Mouse (Mus musculus) stomach, postnatal 0 days (tissue): ENCODE measurements at regions not wholly inside any gene's neighbourhood (a gene's known extent, or its start where the extent isn't known, plus 50 kb on each side); places are given as distances from the start of the nearest gene placed in this dataset.

Experiments
- ATAC-seq: fragments of 200-750 bp; cut with Nextera tagmentation; 2 replicates; pipeline ENCODE4 v1.8.0; 2017; ENCODE audit not compliant: low FRiP score, low TSS enrichment
- DNase-seq: peaks from one replicate; pipeline ENCODE4 v3.0.0-alpha.2; 2016; ENCODE audit warnings: low spot score
- H3K27ac ChIP-seq: fragments of 300-500 bp; sonication (generic); replicated peaks from 2 replicates; pipeline ENCODE4 v1.5.1; 2014; ENCODE audit warnings: mild to moderate bottlenecking, control low read depth
- H3K27me3 ChIP-seq: fragments of 300-500 bp; sonication (generic); 2 replicates; pipeline ENCODE4 v1.6.1; 2014; ENCODE audit warnings: low read length; ENCODE audit not compliant: control insufficient read depth, insufficient read depth
- H3K36me3 ChIP-seq: fragments of 300-500 bp; sonication (generic); 2 replicates; pipeline ENCODE4 v1.6.1; 2014; ENCODE audit warnings: low read length, mixed read lengths; ENCODE audit not compliant: control insufficient read depth, insufficient read depth
- H3K4me1 ChIP-seq: fragments of 300-500 bp; sonication (generic); replicated peaks from 2 replicates; pipeline ENCODE4 v1.6.1; 2014; ENCODE audit warnings: antibody characterized with exemption; ENCODE audit not compliant: control insufficient read depth, insufficient read depth
- H3K4me2 ChIP-seq: fragments of 300-500 bp; sonication (generic); replicated peaks from 2 replicates; pipeline ENCODE4 v1.6.1; 2014; ENCODE audit warnings: low read depth, mild to moderate bottlenecking, control low read depth, moderate library complexity
- H3K4me3 ChIP-seq: fragments of 300-500 bp; sonication (generic); 2 replicates; pipeline ENCODE4 v1.5.1; 2014; ENCODE audit warnings: low read depth, low read length, control low read depth
- H3K9ac ChIP-seq: fragments of 300-500 bp; sonication (generic); 2 replicates; pipeline ENCODE4 v1.6.1; 2014; ENCODE audit warnings: mild to moderate bottlenecking, low read length, control low read depth, mixed read lengths
- H3K9me3 ChIP-seq: fragments of 300-500 bp; sonication (generic); 2 replicates; pipeline ENCODE4 v1.6.1; 2016; ENCODE audit warnings: low read length; ENCODE audit not compliant: control insufficient read depth
- CTCF ChIP-seq: IDR thresholded peaks from 2 replicates; pipeline ENCODE4 v1.5.1; 2016; ENCODE audit warnings: antibody characterized with exemption, low read depth, mild to moderate bottlenecking, moderate library complexity
- EP300 ChIP-seq: optimal IDR thresholded peaks from 2 replicates; pipeline ENCODE3; 2016; ENCODE audit warnings: antibody characterized with exemption
- WGBS: fragments of 180-500 bp; shearing (Covaris S2); extraction: QIAGEN DNeasy Blood & Tissue Kit; methylation state at CpG from one replicate; pipeline ENCODE4 v1.1.7; 2014; 5-methylcytosine and 5-hydroxymethylcytosine counted together

DNA sequence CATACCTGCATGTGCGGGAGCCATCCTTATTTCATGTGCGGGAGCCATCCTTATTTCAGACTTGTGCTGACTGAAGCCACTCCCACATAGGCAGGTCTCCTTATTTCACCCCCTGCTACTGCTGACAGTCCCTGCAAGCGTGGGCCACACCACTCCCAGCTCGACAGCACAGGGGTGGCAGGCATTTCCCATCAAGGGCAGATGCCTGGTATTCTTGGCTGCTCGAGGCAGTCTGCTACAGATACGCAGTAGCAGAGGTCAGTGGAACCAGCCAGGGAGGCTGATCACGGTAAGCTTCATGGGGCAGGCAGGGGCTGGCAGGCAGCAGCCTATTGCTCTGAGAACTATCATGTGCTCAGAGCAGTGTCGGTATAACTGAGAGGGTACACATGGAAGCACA is 215.6 kb downstream of the Mroh4 start:
- ATAC-seq (no peak), DNase-seq (no peak)
- no peak for TF ChIP-seq CTCF
- TF ChIP-seq EP300: no peak
- Histone ChIP-seq H3K4me3 (no peak overlapping the region), H3K9me3 (no peaks in the 10 kb centered on the region), H3K27me3 (no peaks in the 10 kb centered on the region), H3K27ac (no peak overlapping the region), H3K4me1 (no peaks in the 10 kb centered on the region), H3K9ac (no peak overlapping the region), H3K4me2 (no peak overlapping the region), H3K36me3 (no peaks in the 10 kb centered on the region)
- 65% methylated on average over 8 of the region's 8 CpGs for WGBS

DNA sequence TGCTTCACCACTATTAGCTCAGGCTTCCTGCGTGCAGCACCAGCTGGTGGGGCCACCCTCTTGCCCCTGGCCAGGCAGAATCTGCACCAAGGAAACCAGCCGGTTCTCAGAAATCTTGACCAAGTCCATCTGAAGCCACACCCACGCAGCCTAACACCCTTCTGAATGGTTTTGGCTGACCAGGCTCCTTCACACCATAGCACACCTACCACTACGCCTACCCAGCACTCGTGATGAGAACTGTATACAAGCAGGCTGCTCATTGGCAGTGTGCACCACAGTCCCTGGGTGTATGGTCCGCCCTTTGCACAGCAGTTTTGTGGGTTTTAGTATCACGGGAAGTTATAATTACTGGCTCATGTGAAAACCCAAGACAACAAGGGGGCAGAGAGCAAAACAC is 217.5 kb downstream of the Mroh4 start:
- no peak overlapping the region for H3K27ac ChIP-seq
- no peak overlapping the region for H3K4me2 ChIP-seq
- 76% methylated on average over 7 of the region's 7 CpGs for WGBS
- H3K36me3 ChIP-seq: no peaks in the 10 kb centered on the region
- TF ChIP-seq EP300 (no peak), CTCF (no peak)
- DNase-seq (no peak), ATAC-seq (no peak)
- no peaks in the 10 kb centered on the region for H3K9me3 ChIP-seq
- no peaks in the 10 kb centered on the region for H3K4me1 ChIP-seq
- no peak overlapping the region for H3K9ac ChIP-seq
- no peak overlapping the region for H3K4me3 ChIP-seq
- H3K27me3 ChIP-seq: no peaks in the 10 kb centered on the region

DNA sequence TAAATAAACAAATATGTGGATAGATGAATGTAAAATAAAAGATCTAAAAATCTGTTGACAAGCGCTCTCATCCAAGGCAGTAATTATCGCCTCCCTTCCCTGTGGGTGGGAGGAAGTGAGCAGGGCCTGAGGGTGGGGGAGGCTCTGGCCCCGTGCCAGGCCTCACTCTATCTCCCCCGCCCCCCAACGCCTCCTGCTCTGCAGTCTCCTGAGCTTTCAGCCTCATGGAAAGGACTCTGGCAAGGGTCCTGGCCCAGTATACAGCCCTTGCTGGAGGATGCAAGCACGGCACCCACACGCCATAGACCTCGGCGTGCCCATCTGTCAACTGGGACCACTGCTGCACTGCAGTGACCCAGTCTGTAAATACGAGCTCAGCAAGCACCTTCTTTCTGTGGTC is 222.9 kb downstream of the Mroh4 start:
- H3K36me3 ChIP-seq: no peaks in the 10 kb centered on the region
- TF ChIP-seq CTCF (no peak), EP300 (no peak)
- ATAC-seq: no peak
- no peaks in the 10 kb centered on the region for H3K4me1 ChIP-seq
- H3K27ac ChIP-seq: no peak overlapping the region
- no peak overlapping the region for H3K9ac ChIP-seq
- no peaks in the 10 kb centered on the region for H3K27me3 ChIP-seq
- 48% methylated on average over 10 of the region's 10 CpGs for WGBS
- no peak overlapping the region for H3K4me3 ChIP-seq
- H3K4me2 ChIP-seq: no peak overlapping the region
- no peaks in the 10 kb centered on the region for H3K9me3 ChIP-seq
- no peak for DNase-seq

DNA sequence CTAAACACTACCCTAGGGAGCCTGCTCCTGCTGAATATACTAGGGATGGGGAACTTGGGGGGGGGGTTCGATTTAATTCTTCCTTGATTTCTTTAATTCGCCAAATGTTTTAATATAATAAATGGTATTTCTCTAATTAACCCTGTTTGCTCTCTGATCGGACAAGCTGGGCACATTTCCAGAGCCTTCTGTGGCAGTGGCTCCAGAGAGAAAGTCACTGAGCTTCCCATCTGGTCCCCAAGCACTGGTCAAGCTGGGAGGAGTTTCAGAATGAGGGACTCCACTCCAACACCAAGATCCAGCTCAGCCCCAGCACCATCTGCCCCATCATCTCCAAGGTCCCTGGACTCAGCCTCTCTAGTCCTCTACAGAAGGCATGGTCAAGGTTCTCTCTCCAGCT is 223.9 kb downstream of the Mroh4 start:
- no peak overlapping the region for H3K4me2 ChIP-seq
- no peak for TF ChIP-seq EP300
- TF ChIP-seq CTCF: no peak
- 81% methylated on average over 3 of the region's 3 CpGs for WGBS
- no peak overlapping the region for H3K9ac ChIP-seq
- H3K9me3 ChIP-seq: no peaks in the 10 kb centered on the region
- no peak overlapping the region for H3K27ac ChIP-seq
- no peaks in the 10 kb centered on the region for H3K27me3 ChIP-seq
- H3K4me3 ChIP-seq: no peak overlapping the region
- no peaks in the 10 kb centered on the region for H3K36me3 ChIP-seq
- no peaks in the 10 kb centered on the region for H3K4me1 ChIP-seq
- DNase-seq (no peak), ATAC-seq (no peak)

DNA sequence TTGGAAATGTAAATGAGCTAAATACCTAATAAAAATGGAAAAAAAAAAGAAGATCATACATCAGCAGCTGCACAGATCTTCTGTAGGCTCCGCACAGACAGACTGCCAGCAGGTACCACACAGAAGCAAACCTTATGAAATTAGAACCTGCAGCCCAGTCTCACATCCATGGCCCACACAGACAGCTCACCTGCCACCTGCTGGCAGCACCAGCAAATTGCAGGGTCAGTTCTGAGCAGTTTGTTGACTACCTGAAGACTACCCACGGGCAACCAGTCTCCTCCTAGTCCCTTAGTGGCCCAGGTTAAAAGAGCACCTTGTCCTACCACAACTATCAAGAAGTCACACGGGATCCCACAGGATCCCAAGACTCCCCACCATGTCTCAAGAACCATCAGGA is 225.1 kb downstream of the Mroh4 start:
- Histone ChIP-seq H3K4me2 (no peak overlapping the region), H3K9me3 (no peaks in the 10 kb centered on the region), H3K4me1 (no peaks in the 10 kb centered on the region), H3K36me3 (no peaks in the 10 kb centered on the region), H3K27me3 (no peaks in the 10 kb centered on the region), H3K27ac (no peak overlapping the region), H3K4me3 (no peak overlapping the region), H3K9ac (no peak overlapping the region)
- DNase-seq (peak; percentile 17), ATAC-seq (no peak)
- WGBS: 70% methylated on average over 3 of the region's 3 CpGs
- no peak for TF ChIP-seq EP300
- peak; percentile 59 for TF ChIP-seq CTCF

DNA sequence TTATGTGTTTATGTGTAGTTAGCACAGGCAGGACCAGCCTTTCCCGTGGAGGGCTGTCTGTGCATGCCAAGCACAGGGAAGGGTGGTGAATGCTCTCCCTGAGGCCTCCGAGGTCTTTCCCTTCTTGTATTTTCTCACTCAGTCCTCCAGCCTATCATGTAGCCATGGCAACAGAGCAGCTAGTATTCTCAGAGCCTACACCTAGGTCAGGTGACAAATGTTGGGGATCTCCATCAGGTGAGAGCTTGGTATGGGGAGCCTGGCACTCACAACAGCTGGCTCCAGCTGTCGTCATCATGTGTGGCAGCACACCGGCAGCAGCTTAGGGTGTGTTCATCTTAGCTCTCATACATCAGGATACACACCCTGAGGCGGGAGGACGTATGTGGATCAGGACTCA is 231.3 kb downstream of the Mroh4 start:
- no peak for ATAC-seq
- Histone ChIP-seq H3K27me3 (no peaks in the 10 kb centered on the region), H3K9me3 (no peaks in the 10 kb centered on the region), H3K4me3 (no peak overlapping the region), H3K27ac (no peak overlapping the region), H3K36me3 (no peaks in the 10 kb centered on the region), H3K9ac (no peak overlapping the region), H3K4me2 (no peak overlapping the region), H3K4me1 (no peaks in the 10 kb centered on the region)
- TF ChIP-seq CTCF (no peak), EP300 (no peak)
- DNase-seq: no peak
- 46% methylated on average over 6 of the region's 6 CpGs for WGBS

DNA sequence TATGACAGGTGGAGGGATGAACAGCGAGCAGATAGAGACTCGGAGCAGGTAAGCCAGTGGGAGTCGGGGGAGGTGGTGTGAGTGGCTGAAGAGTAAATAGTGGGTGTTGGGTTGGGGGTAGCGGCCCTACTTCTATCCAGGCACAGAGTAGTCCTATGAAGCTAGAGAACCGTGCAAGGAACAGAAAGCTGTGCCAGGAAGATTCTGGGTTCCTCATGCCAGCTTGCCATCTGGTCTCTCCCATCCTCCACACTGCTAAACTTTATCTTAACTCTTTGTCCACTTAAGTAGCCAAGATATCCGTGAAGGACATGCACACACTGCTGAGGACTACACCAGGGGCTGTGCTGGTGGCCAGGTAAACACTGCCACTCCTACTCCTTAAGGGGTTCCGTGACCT is 234.9 kb downstream of the Mroh4 start:
- 74% methylated on average over 7 of the region's 7 CpGs for WGBS
- H3K9me3 ChIP-seq: no peaks in the 10 kb centered on the region
- no peak overlapping the region for H3K27ac ChIP-seq
- no peak overlapping the region for H3K4me3 ChIP-seq
- DNase-seq: no peak
- TF ChIP-seq CTCF (no peak), EP300 (no peak)
- no peak overlapping the region for H3K9ac ChIP-seq
- H3K4me2 ChIP-seq: no peak overlapping the region
- no peaks in the 10 kb centered on the region for H3K36me3 ChIP-seq
- no peaks in the 10 kb centered on the region for H3K27me3 ChIP-seq
- ATAC-seq: no peak
- H3K4me1 ChIP-seq: no peaks in the 10 kb centered on the region
